Mouse (Mus musculus) heart, embryonic 11.5 days (tissue): ENCODE data around the gene Dnase1l3. TPM values are rescaled to one million over a fixed set of nuclear protein-coding genes. Genes with fewer than 3 reads are reported as not detected.

ENCODE experiments used
- ATAC-seq: fragments of 200-750 bp; cut with Nextera tagmentation; replicated peaks from 2 replicates; pipeline ENCODE4 v1.8.0; 2017; ENCODE audit warnings: moderate library complexity; ENCODE audit not compliant: insufficient number of reproducible peaks, low FRiP score, low TSS enrichment
- H3K27ac ChIP-seq: fragments of 300-500 bp; sonication (generic); 2 replicates; pipeline ENCODE4 v1.5.1; 2014; ENCODE audit warnings: mild to moderate bottlenecking, low read depth, low read length
- H3K27me3 ChIP-seq: fragments of 300-500 bp; sonication (generic); 2 replicates; pipeline ENCODE4 v1.6.1; 2014; ENCODE audit warnings: mild to moderate bottlenecking, low read length, mixed read lengths; ENCODE audit not compliant: control insufficient read depth, insufficient read depth
- H3K36me3 ChIP-seq: fragments of 300-500 bp; sonication (generic); 2 replicates; pipeline ENCODE4 v1.6.1; 2014; ENCODE audit warnings: mild to moderate bottlenecking, low read length, moderate library complexity, mixed read lengths; ENCODE audit not compliant: control insufficient read depth, insufficient read depth
- H3K4me1 ChIP-seq: fragments of 300-500 bp; sonication (generic); 2 replicates; pipeline ENCODE4 v1.6.1; 2014; ENCODE audit warnings: low read length; ENCODE audit not compliant: control insufficient read depth, insufficient read depth
- H3K4me2 ChIP-seq: fragments of 300-500 bp; sonication (generic); 2 replicates; pipeline ENCODE4 v1.6.1; 2014; ENCODE audit warnings: mild to moderate bottlenecking, moderate library complexity
- H3K4me3 ChIP-seq: fragments of 300-500 bp; sonication (generic); 2 replicates; pipeline ENCODE4 v1.5.1; 2014; ENCODE audit warnings: low read depth, low read length
- H3K9ac ChIP-seq: fragments of 300-500 bp; sonication (generic); 2 replicates; pipeline ENCODE4 v1.6.1; 2014; ENCODE audit warnings: mild to moderate bottlenecking, low read depth, low read length, moderate library complexity
- H3K9me3 ChIP-seq: fragments of 300-500 bp; sonication (generic); replicated peaks from 2 replicates; pipeline ENCODE4 v1.6.1; 2016; ENCODE audit warnings: low read length; ENCODE audit not compliant: control insufficient read depth
- WGBS: fragments of 180-500 bp; shearing (Covaris S2); extraction: QIAGEN DNeasy Blood & Tissue Kit; methylation state at CpG from one replicate; pipeline ENCODE4 v1.1.7; 2014; ENCODE audit not compliant: insufficient replicate concordance; 5-methylcytosine and 5-hydroxymethylcytosine counted together
- polyA plus RNA-seq: library from polyadenylated mRNA; unstranded; fragments of >200 nt; fragmentation: Nextera tagmentation; extraction: Ambion mirVana; gene quantifications from 2 replicates; pipeline ENCODE4 v1.2.1, GENCODE M21; 2014

Dnase1l3 gene
- polyA plus RNA-seq, 1 experiment from 2014 or later = 0.06 TPM

GRCm38 (mm10) chr14:7928362-7928761 is 66.0 kb downstream of the Dnase1l3 start:
- no peaks in the 10 kb centered on the region for H3K9me3 ChIP-seq
- H3K4me3 ChIP-seq = no peak overlapping the region
- peaks cover 28% of the 10 kb centered on the region for H3K36me3 ChIP-seq
- H3K4me2 ChIP-seq = no peak overlapping the region
- no peak for ATAC-seq
- H3K9ac ChIP-seq = no peak overlapping the region
- no peak overlapping the region for H3K27ac ChIP-seq
- WGBS = 55% methylated on average over 1 of the region's 1 CpGs
- H3K27me3 ChIP-seq = no peaks in the 10 kb centered on the region
- H3K4me1 ChIP-seq = no peaks in the 10 kb centered on the region

GRCm38 (mm10) chr14:7923635-7924034 is 70.7 kb downstream of the Dnase1l3 start:
- no peak overlapping the region for H3K4me2 ChIP-seq
- H3K9me3 ChIP-seq = no peaks in the 10 kb centered on the region
- H3K4me1 ChIP-seq = no peaks in the 10 kb centered on the region
- ATAC-seq = no peak
- no peak overlapping the region for H3K27ac ChIP-seq
- no peak overlapping the region for H3K9ac ChIP-seq
- no peak overlapping the region for H3K4me3 ChIP-seq
- H3K36me3 ChIP-seq = peaks cover 24% of the 10 kb centered on the region
- H3K27me3 ChIP-seq = no peaks in the 10 kb centered on the region

GRCm38 (mm10) chr14:7921459-7921858 is 72.9 kb downstream of the Dnase1l3 start:
- no peak overlapping the region for H3K9ac ChIP-seq
- no peak for ATAC-seq
- H3K27me3 ChIP-seq = no peaks in the 10 kb centered on the region
- H3K9me3 ChIP-seq = no peaks in the 10 kb centered on the region
- no peak overlapping the region for H3K27ac ChIP-seq
- WGBS = 79% methylated on average over 5 of the region's 5 CpGs
- H3K4me2 ChIP-seq = no peak overlapping the region
- no peaks in the 10 kb centered on the region for H3K4me1 ChIP-seq
- no peak overlapping the region for H3K4me3 ChIP-seq
- peaks cover 30% of the 10 kb centered on the region for H3K36me3 ChIP-seq

GRCm38 (mm10) chr14:7919921-7920320 is 74.5 kb downstream of the Dnase1l3 start:
- 71% methylated on average over 4 of the region's 4 CpGs for WGBS
- no peak for ATAC-seq
- H3K27me3 ChIP-seq = no peaks in the 10 kb centered on the region
- H3K9ac ChIP-seq = no peak overlapping the region
- peaks cover 28% of the 10 kb centered on the region for H3K36me3 ChIP-seq
- no peak overlapping the region for H3K4me3 ChIP-seq
- H3K9me3 ChIP-seq = no peaks in the 10 kb centered on the region
- H3K4me1 ChIP-seq = no peaks in the 10 kb centered on the region
- no peak overlapping the region for H3K4me2 ChIP-seq
- H3K27ac ChIP-seq = no peak overlapping the region

GRCm38 (mm10) chr14:7919309-7919708 is 75.1 kb downstream of the Dnase1l3 start:
- H3K9ac ChIP-seq = no peak overlapping the region
- no peak overlapping the region for H3K4me2 ChIP-seq
- no peaks in the 10 kb centered on the region for H3K9me3 ChIP-seq
- WGBS = 81% methylated on average over 5 of the region's 5 CpGs
- H3K4me1 ChIP-seq = no peaks in the 10 kb centered on the region
- peaks cover 27% of the 10 kb centered on the region for H3K36me3 ChIP-seq
- H3K27me3 ChIP-seq = no peaks in the 10 kb centered on the region
- H3K4me3 ChIP-seq = no peak overlapping the region
- no peak for ATAC-seq
- H3K27ac ChIP-seq = no peak overlapping the region

GRCm38 (mm10) chr14:7918150-7918991 is 76.0 kb downstream of the Dnase1l3 start:
- peaks cover 23% of the 10 kb centered on the region for H3K36me3 ChIP-seq
- H3K4me3 ChIP-seq = no peak overlapping the region
- WGBS = 84% methylated on average over 6 of the region's 6 CpGs
- no peak overlapping the region for H3K9ac ChIP-seq
- no peaks in the 10 kb centered on the region for H3K27me3 ChIP-seq
- no peak overlapping the region for H3K27ac ChIP-seq
- no peak for ATAC-seq
- H3K9me3 ChIP-seq = no peaks in the 10 kb centered on the region
- H3K4me1 ChIP-seq = no peaks in the 10 kb centered on the region
- no peak overlapping the region for H3K4me2 ChIP-seq

Other genes with a start within 250 kb of the Dnase1l3 start
- gene Gm26661, start 203.0 kb downstream of the Dnase1l3 start, polyA plus RNA-seq = not detected in 2 replicates
- 13.1 and 13.6 TPM in 2 replicates for gene Flnb, start 176.6 kb downstream of the Dnase1l3 start, polyA plus RNA-seq
- gene Gm45521, start 37.3 kb downstream of the Dnase1l3 start, polyA plus RNA-seq = 0.33 TPM in 1 of 2 replicates, not detected in the other
- 9.4 and 10.2 TPM in 2 replicates for gene Abhd6, start 8.3 kb upstream of the Dnase1l3 start, polyA plus RNA-seq
- 40.0 and 43.5 TPM in 2 replicates for gene Rpp14, start 85.8 kb upstream of the Dnase1l3 start, polyA plus RNA-seq
- gene Pxk, start 103.6 kb upstream of the Dnase1l3 start, polyA plus RNA-seq = 26.6 and 28.8 TPM in 2 replicates
- gene Pdhb, start 178.5 kb upstream of the Dnase1l3 start, polyA plus RNA-seq = 413 and 460 TPM in 2 replicates
- gene Kctd6, start 219.6 kb upstream of the Dnase1l3 start, polyA plus RNA-seq = 7.4 and 8.1 TPM in 2 replicates